Mouse (Mus musculus) spleen, adult 2 months (tissue): Measurements from ENCODE around the gene Shld1.

Experiments used
- CTCF ChIP-seq: fragments of 200-500 bp; IDR thresholded peaks from 2 replicates; pipeline ENCODE4 v1.5.1; 2011; ENCODE audit warnings: mild to moderate bottlenecking, inconsistent platforms; ENCODE audit not compliant: insufficient read depth, insufficient read length, insufficient replicate concordance; ENCODE audit errors: extremely low read depth
- POLR2A ChIP-seq: fragments of 200-500 bp; IDR thresholded peaks from 2 replicates; pipeline ENCODE4 v1.6.1; 2011; ENCODE audit warnings: low read depth, low read length, inconsistent platforms

DNA sequence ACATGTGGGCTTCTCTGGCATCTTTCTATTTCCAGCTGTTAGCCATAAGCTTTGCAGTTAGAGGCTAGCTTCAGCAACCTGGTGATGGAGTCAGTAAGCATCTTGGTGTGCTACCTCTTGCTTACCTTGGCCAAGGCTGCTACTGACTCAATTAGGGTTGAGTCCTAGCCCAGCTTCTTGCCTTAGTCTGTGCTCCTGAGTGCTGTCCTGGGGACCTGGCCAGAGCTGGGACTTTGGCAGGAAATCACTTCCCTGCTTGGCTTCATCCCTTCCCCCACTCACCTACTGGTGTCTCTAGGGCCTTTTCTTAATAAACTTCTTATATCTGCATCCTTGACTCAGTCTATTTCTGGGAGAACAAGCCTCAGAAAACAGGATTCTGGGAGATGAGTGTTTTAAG, 64.0 kb downstream of the Shld1 start:
- TF ChIP-seq CTCF (no peak), POLR2A (no peak)
